Mouse (Mus musculus) intestine, postnatal 0 days (tissue): ENCODE data around the gene Rbbp6. TPM values are rescaled to one million over a fixed set of nuclear protein-coding genes. Genes with fewer than 3 reads are reported as not detected.
A peak's percentile ranks its signal among the peaks of the same experiment; 100 is the strongest.

Experiments
- ATAC-seq: fragments of 200-750 bp; cut with Nextera tagmentation; 2 replicates; pipeline ENCODE4 v1.8.0; 2017; ENCODE audit warnings: mild to moderate bottlenecking, moderate TSS enrichment, moderate library complexity
- H3K27ac ChIP-seq: fragments of 300-500 bp; sonication (generic); 2 replicates; pipeline ENCODE4 v1.5.1; 2014; ENCODE audit warnings: mild to moderate bottlenecking, low read depth, low read length, moderate library complexity
- H3K27me3 ChIP-seq: fragments of 300-500 bp; sonication (generic); replicated peaks from 2 replicates; pipeline ENCODE4 v1.6.1; 2014; ENCODE audit warnings: low read length, mixed read lengths; ENCODE audit not compliant: control insufficient read depth, insufficient read depth
- H3K36me3 ChIP-seq: fragments of 300-500 bp; sonication (generic); 2 replicates; pipeline ENCODE4 v1.6.1; 2014; ENCODE audit warnings: mild to moderate bottlenecking, moderate library complexity; ENCODE audit not compliant: control insufficient read depth, insufficient read depth
- H3K4me1 ChIP-seq: fragments of 300-500 bp; sonication (generic); replicated peaks from 2 replicates; pipeline ENCODE4 v1.6.1; 2014; ENCODE audit warnings: antibody characterized with exemption, low read length, mixed read lengths; ENCODE audit not compliant: control insufficient read depth, insufficient read depth
- H3K4me2 ChIP-seq: fragments of 300-500 bp; sonication (generic); replicated peaks from 2 replicates; pipeline ENCODE4 v1.6.1; 2014; ENCODE audit warnings: low read depth, mild to moderate bottlenecking, moderate library complexity
- H3K4me3 ChIP-seq: fragments of 300-500 bp; sonication (generic); 2 replicates; pipeline ENCODE4 v1.5.1; 2014; ENCODE audit warnings: low read depth, low read length
- H3K9ac ChIP-seq: fragments of 300-500 bp; sonication (generic); 2 replicates; pipeline ENCODE4 v1.6.1; 2014; ENCODE audit warnings: mild to moderate bottlenecking, low read depth, low read length
- H3K9me3 ChIP-seq: fragments of 300-500 bp; sonication (generic); 2 replicates; pipeline ENCODE4 v1.6.1; 2016; ENCODE audit warnings: mixed run types; ENCODE audit not compliant: control insufficient read depth
- CTCF ChIP-seq: sonication (generic); IDR thresholded peaks from 2 replicates; pipeline ENCODE4 v1.5.1; 2016; ENCODE audit warnings: low read depth, mild to moderate bottlenecking, control low read depth, antibody characterized with exemption, moderate library complexity
- WGBS: fragments of 180-500 bp; shearing (Covaris S2); extraction: QIAGEN DNeasy Blood & Tissue Kit; methylation state at CpG from one replicate; pipeline ENCODE4 v1.1.7; 2014; 5-methylcytosine and 5-hydroxymethylcytosine counted together
- polyA plus RNA-seq: library from polyadenylated mRNA; unstranded; fragments of >200 nt; fragmentation: Nextera tagmentation; extraction: Ambion mirVana; gene quantifications from 2 replicates; pipeline ENCODE4 v1.2.1, GENCODE M21; 2015

Gene Rbbp6
- polyA plus RNA-seq, 1 experiment from 2014 or later = 15.5 TPM

GRCm38 (mm10) chr7:122936626-122937025 lies 28.9 kb upstream of the Rbbp6 start:
- H3K27ac ChIP-seq = no peak overlapping the region
- no peak overlapping the region for H3K4me2 ChIP-seq
- H3K4me1 ChIP-seq = no peaks in the 10 kb centered on the region; the same call in none of the 2 replicates
- no peak overlapping the region for H3K4me3 ChIP-seq
- peak; percentile 31 for TF ChIP-seq CTCF
- no peaks in the 10 kb centered on the region for H3K9me3 ChIP-seq
- H3K27me3 ChIP-seq = no peaks in the 10 kb centered on the region
- no peaks in the 10 kb centered on the region for H3K36me3 ChIP-seq
- no peak overlapping the region for H3K9ac ChIP-seq
- no peak for ATAC-seq

GRCm38 (mm10) chr7:122938197-122938596 lies 27.3 kb upstream of the Rbbp6 start:
- H3K36me3 ChIP-seq = no peaks in the 10 kb centered on the region
- 72% methylated on average over 1 of the region's 1 CpGs for WGBS
- H3K27me3 ChIP-seq = no peaks in the 10 kb centered on the region
- H3K27ac ChIP-seq = no peak overlapping the region
- no peak overlapping the region for H3K9ac ChIP-seq
- no peak overlapping the region for H3K4me2 ChIP-seq
- no peaks in the 10 kb centered on the region; the same call in none of the 2 replicates for H3K4me1 ChIP-seq
- no peak overlapping the region for H3K4me3 ChIP-seq
- no peak for TF ChIP-seq CTCF
- ATAC-seq = no peak
- H3K9me3 ChIP-seq = no peaks in the 10 kb centered on the region

- no peak overlapping the region for H3K9ac ChIP-seq
- H3K36me3 ChIP-seq = no peaks in the 10 kb centered on the region
- H3K4me2 ChIP-seq = no peak overlapping the region
- H3K27ac ChIP-seq = no peak overlapping the region
- 77% methylated on average over 3 of the region's 3 CpGs for WGBS
- H3K4me3 ChIP-seq = no peak overlapping the region
- H3K27me3 ChIP-seq = no peaks in the 10 kb centered on the region
- no peak for ATAC-seq
- H3K9me3 ChIP-seq = no peaks in the 10 kb centered on the region
- TF ChIP-seq CTCF = no peak
- no peaks in the 10 kb centered on the region; the same call in none of the 2 replicates for H3K4me1 ChIP-seq
Observed at GRCm38 (mm10) chr7:122939181-122939580, 26.3 kb upstream of the Rbbp6 start.

GRCm38 (mm10) chr7:122940371-122941075 lies 25.0 kb upstream of the Rbbp6 start:
- peak overlapping the region; percentile 25 for H3K4me3 ChIP-seq
- H3K27ac ChIP-seq = no peak overlapping the region
- H3K4me1 ChIP-seq = no peaks in the 10 kb centered on the region; the same call in none of the 2 replicates
- H3K27me3 ChIP-seq = no peaks in the 10 kb centered on the region
- no peak for TF ChIP-seq CTCF
- H3K36me3 ChIP-seq = no peaks in the 10 kb centered on the region
- H3K9me3 ChIP-seq = no peaks in the 10 kb centered on the region
- ATAC-seq = no peak
- H3K9ac ChIP-seq = peak overlapping the region; percentile 17; the same call in 1 of the 2 replicates
- WGBS = 11% methylated on average over 12 of the region's 12 CpGs
- peak overlapping the region; percentile 56 for H3K4me2 ChIP-seq

GRCm38 (mm10) chr7:122942111-122942510 lies 23.4 kb upstream of the Rbbp6 start:
- H3K9ac ChIP-seq = no peak overlapping the region
- H3K9me3 ChIP-seq = no peaks in the 10 kb centered on the region
- no peaks in the 10 kb centered on the region for H3K36me3 ChIP-seq
- ATAC-seq = no peak
- H3K4me2 ChIP-seq = no peak overlapping the region
- no peaks in the 10 kb centered on the region; the same call in none of the 2 replicates for H3K4me1 ChIP-seq
- H3K4me3 ChIP-seq = no peak overlapping the region
- 0 out of 2 replicates have a peak, but pooled peaks have one; percentile 16 for TF ChIP-seq CTCF
- no peaks in the 10 kb centered on the region for H3K27me3 ChIP-seq
- H3K27ac ChIP-seq = no peak overlapping the region
- WGBS = 87% methylated on average over 8 of the region's 8 CpGs

- no peaks in the 10 kb centered on the region; the same call in none of the 2 replicates for H3K4me1 ChIP-seq
- peak; percentile 31 for ATAC-seq
- H3K27ac ChIP-seq = no peak overlapping the region
- no peaks in the 10 kb centered on the region for H3K9me3 ChIP-seq
- H3K4me3 ChIP-seq = no peak overlapping the region
- H3K9ac ChIP-seq = no peak overlapping the region
- no peak overlapping the region for H3K4me2 ChIP-seq
- peak; percentile 84 for TF ChIP-seq CTCF
- no peaks in the 10 kb centered on the region for H3K27me3 ChIP-seq
- WGBS = 3% methylated on average over 1 of the region's 1 CpGs
- H3K36me3 ChIP-seq = no peaks in the 10 kb centered on the region
Observed at GRCm38 (mm10) chr7:122945149-122945548, 20.3 kb upstream of the Rbbp6 start.
